22 mouse cellular contexts compared by ENCODE assay signal in the genomic region with DNA sequence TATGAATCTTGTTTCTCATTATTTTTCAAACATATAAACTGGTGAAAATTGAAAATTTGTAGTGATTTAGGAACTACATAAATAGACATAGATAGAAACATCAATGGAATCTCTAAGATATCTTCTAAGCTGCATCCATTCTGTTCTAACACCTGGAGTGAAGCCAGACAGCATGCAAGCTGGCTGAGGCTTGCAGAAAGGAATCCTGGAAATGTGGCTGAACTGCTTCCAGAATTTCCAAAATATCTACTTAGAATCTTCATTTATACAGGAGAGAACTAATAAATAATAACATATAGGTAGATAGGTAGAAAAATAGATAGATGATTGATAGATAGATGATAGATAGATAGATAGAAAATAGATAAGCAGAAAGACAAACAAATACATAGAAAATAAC. TPM values are rescaled to one million over a fixed set of nuclear protein-coding genes. Genes with fewer than 3 reads are reported as not detected.
DNase-seq lines count a peak whose midpoint lies in the region; ATAC-seq and TF ChIP-seq lines count a peak whose summit lies in the region.
"Had no signal": no experiment of that assay in that cellular context is flagged by ENCODE, and none has a peak within 500 bp of the region (broad histone marks: within the 10 kb centered on the region; RNA-seq: fewer than 3 reads in every experiment).

No protein-coding gene starts in this region.

- peak; percentile 29 to 48 for DNase-seq in cerebellum, postnatal 10 days
- no peak for DNase-seq in cerebellum, adult 9-10 months
- DNase-seq in forebrain, postnatal 0 days, result peak; percentile 16
- DNase-seq in midbrain, embryonic 11.5 days (ENCODE audit: low spot score, missing footprints), result peak; percentile 59
- no peak for DNase-seq in midbrain, embryonic 10.5 days (ENCODE audit: low spot score)
- no peak for DNase-seq in embryo, embryonic 10.5 days (ENCODE audit: low spot score)
- DNase-seq: adrenal gland, postnatal 10 days; adrenal gland, postnatal 36 days; cerebellum, adult 11-12 months; cerebellum, adult 9-11 months; gastrocnemius, postnatal 25 days; heart, adult 18-20 months; heart, postnatal 10 days; heart, postnatal 36 days had no signal

- H3K9ac ChIP-seq in forebrain, postnatal 0 days, result no peak overlapping the region
- no peak overlapping the region for H3K9ac ChIP-seq in forebrain, embryonic 12.5 days
- no peak overlapping the region for H3K9ac ChIP-seq in midbrain, embryonic 11.5 days (ENCODE audit: low read length)
- H3K9ac ChIP-seq: embryonic facial prominence, embryonic 12.5 days; embryonic facial prominence, embryonic 15.5 days; heart, embryonic 12.5 days; heart, embryonic 15.5 days; hindbrain, embryonic 14.5 days had no signal

- H3K36me3 ChIP-seq in forebrain, postnatal 0 days (ENCODE audit: insufficient read depth), result no peaks in the 10 kb centered on the region
- H3K36me3 ChIP-seq in forebrain, embryonic 12.5 days (replicated peaks), result no peaks in the 10 kb centered on the region
- H3K36me3 ChIP-seq in midbrain, embryonic 11.5 days (ENCODE audit: control insufficient read depth, insufficient read depth, low read length), result no peaks in the 10 kb centered on the region
- H3K36me3 ChIP-seq in midbrain, embryonic 10.5 days, result no peaks in the 10 kb centered on the region
- H3K36me3 ChIP-seq: embryonic facial prominence, embryonic 12.5 days; embryonic facial prominence, embryonic 15.5 days; heart, embryonic 12.5 days; heart, embryonic 15.5 days had no signal

- ATAC-seq in forebrain, postnatal 0 days, result no peak
- no peak for ATAC-seq in forebrain, embryonic 12.5 days (ENCODE audit: low FRiP score)
- no peak for ATAC-seq in midbrain, embryonic 11.5 days (ENCODE audit: low FRiP score)
- ATAC-seq: intestine, postnatal 0 days; Patski had no signal

- TF ChIP-seq CTCF in forebrain, postnatal 0 days (IDR thresholded peaks at IDR 0.05; ENCODE audit: low read depth), result no peak

- no peaks in the 10 kb centered on the region for H3K9me3 ChIP-seq in forebrain, postnatal 0 days (ENCODE audit: low read length)
- H3K9me3 ChIP-seq in forebrain, embryonic 12.5 days, result no peaks in the 10 kb centered on the region
- H3K9me3 ChIP-seq in midbrain, embryonic 11.5 days (ENCODE audit: control insufficient read depth, low read length), result no peaks in the 10 kb centered on the region
- no peaks in the 10 kb centered on the region for H3K9me3 ChIP-seq in midbrain, embryonic 10.5 days (replicated peaks)
- H3K9me3 ChIP-seq: embryonic facial prominence, embryonic 12.5 days; embryonic facial prominence, embryonic 15.5 days; heart, embryonic 12.5 days; heart, embryonic 15.5 days had no signal

- H3K4me3 ChIP-seq in forebrain, postnatal 0 days (ENCODE audit: low read depth, low read length), result no peak overlapping the region
- no peak overlapping the region for H3K4me3 ChIP-seq in forebrain, embryonic 12.5 days (replicated peaks)
- H3K4me3 ChIP-seq in midbrain, embryonic 11.5 days (ENCODE audit: low read depth, low read length), result no peak overlapping the region
- H3K4me3 ChIP-seq in midbrain, embryonic 10.5 days, result no peak overlapping the region
- H3K4me3 ChIP-seq: embryonic facial prominence, embryonic 12.5 days; embryonic facial prominence, embryonic 15.5 days; heart, embryonic 12.5 days; heart, embryonic 15.5 days had no signal

- H3K4me2 ChIP-seq in forebrain, postnatal 0 days (ENCODE audit: low read depth), result no peak overlapping the region
- H3K4me2 ChIP-seq in forebrain, embryonic 12.5 days, result no peak overlapping the region
- H3K4me2 ChIP-seq in midbrain, embryonic 11.5 days, result no peak overlapping the region
- H3K4me2 ChIP-seq: embryonic facial prominence, embryonic 12.5 days; embryonic facial prominence, embryonic 15.5 days; heart, embryonic 12.5 days; heart, embryonic 15.5 days; hindbrain, embryonic 14.5 days had no signal

- H3K27me3 ChIP-seq in forebrain, postnatal 0 days (ENCODE audit: insufficient read depth, low read length), result no peaks in the 10 kb centered on the region
- H3K27me3 ChIP-seq in forebrain, embryonic 12.5 days, result no peaks in the 10 kb centered on the region
- H3K27me3 ChIP-seq in midbrain, embryonic 11.5 days (ENCODE audit: control insufficient read depth, insufficient read depth, low read length), result no peaks in the 10 kb centered on the region
- H3K27me3 ChIP-seq in midbrain, embryonic 10.5 days (ENCODE audit: low read depth, poor library complexity, severe bottlenecking), result no peaks in the 10 kb centered on the region
- H3K27me3 ChIP-seq: embryonic facial prominence, embryonic 12.5 days; embryonic facial prominence, embryonic 15.5 days; heart, embryonic 12.5 days; heart, embryonic 15.5 days had no signal

- H3K27ac ChIP-seq in forebrain, postnatal 0 days (ENCODE audit: low read depth, low read length), result no peak overlapping the region
- no peak overlapping the region for H3K27ac ChIP-seq in forebrain, embryonic 12.5 days
- no peak overlapping the region for H3K27ac ChIP-seq in midbrain, embryonic 11.5 days (ENCODE audit: low read depth, low read length)
- H3K27ac ChIP-seq in midbrain, embryonic 10.5 days (replicated peaks), result no peak overlapping the region
- H3K27ac ChIP-seq: embryonic facial prominence, embryonic 12.5 days; embryonic facial prominence, embryonic 15.5 days; heart, embryonic 15.5 days; hindbrain, embryonic 14.5 days had no signal

- no peaks in the 10 kb centered on the region for H3K4me1 ChIP-seq in forebrain, postnatal 0 days (ENCODE audit: insufficient read depth)
- no peaks in the 10 kb centered on the region for H3K4me1 ChIP-seq in forebrain, embryonic 12.5 days
- H3K4me1 ChIP-seq in midbrain, embryonic 11.5 days (ENCODE audit: control insufficient read depth, insufficient read depth, low read length), result no peaks in the 10 kb centered on the region
- H3K4me1 ChIP-seq in midbrain, embryonic 10.5 days, result no peaks in the 10 kb centered on the region
- H3K4me1 ChIP-seq: embryonic facial prominence, embryonic 12.5 days; embryonic facial prominence, embryonic 15.5 days; heart, embryonic 12.5 days; heart, embryonic 15.5 days had no signal

RNA-seq across cellular contexts. Expression of gene Dsel, which starts 8.5 kb away (rescaled TPM):
- total RNA-seq in forebrain, postnatal 0 days (2014; rRNA removed), result 21.2 and 26.6 TPM in 2 replicates
- polyA plus RNA-seq in forebrain, postnatal 0 days (2015; fragmentation: Nextera tagmentation; extraction: Ambion mirVana), result 7.9 and 9.0 TPM in 2 replicates
- 10.9 and 11.8 TPM in 2 replicates for polyA plus RNA-seq in forebrain, embryonic 12.5 days (2016; fragmentation: Nextera tagmentation; extraction: Ambion mirVana)
- 11.5 and 11.8 TPM in 2 replicates for polyA plus RNA-seq in midbrain, embryonic 11.5 days (2014; fragmentation: Nextera tagmentation; extraction: Ambion mirVana)
- 7.8 and 9.9 TPM in 2 replicates for polyA plus RNA-seq in midbrain, embryonic 10.5 days (2016; fragmentation: Nextera tagmentation; extraction: Ambion mirVana)

Comparison
In these comparisons a context has a peak if more than half of its experiments do, and no peak if none do; other contexts are left out.
1. DNase-seq: peak in cerebellum, postnatal 10 days (2 of 2), forebrain, postnatal 0 days (single experiment) and midbrain, embryonic 11.5 days (single experiment); none in cerebellum, adult 9-10 months (single experiment), midbrain, embryonic 10.5 days (single experiment) and embryo, embryonic 10.5 days (single experiment).